Mouse (Mus musculus) stomach, embryonic 16.5 days (tissue): ENCODE measurements around the gene Polr3h. TPM values are rescaled to one million over a fixed set of nuclear protein-coding genes. Genes with fewer than 3 reads are reported as not detected.

ENCODE experiments used
- polyA plus RNA-seq: library from polyadenylated mRNA; unstranded; fragments of >200 nt; fragmentation: Nextera tagmentation; extraction: Ambion mirVana; gene quantifications from 2 replicates; pipeline ENCODE4 v1.2.1, GENCODE M21; 2015

The Polr3h gene
- polyA plus RNA-seq, 1 experiment from 2014 or later = 58.6 TPM

Other genes with a start within 250 kb of the Polr3h start
- 2.2 and 2.7 TPM in 2 replicates for gene Chadl, start 229.0 kb downstream of the Polr3h start, polyA plus RNA-seq
- gene Zc3h7b, start 181.2 kb downstream of the Polr3h start, polyA plus RNA-seq = 21.5 and 23.9 TPM in 2 replicates
- 95.8 and 98.5 TPM in 2 replicates for gene Rangap1, start 180.7 kb downstream of the Polr3h start, polyA plus RNA-seq
- gene Tef, start 123.8 kb downstream of the Polr3h start, polyA plus RNA-seq = 21.0 and 24.6 TPM in 2 replicates
- gene Tob2, start 67.4 kb downstream of the Polr3h start, polyA plus RNA-seq = 30.0 and 31.7 TPM in 2 replicates
- gene Phf5a, start 54.3 kb downstream of the Polr3h start, polyA plus RNA-seq = 112 and 120 TPM in 2 replicates
- gene Aco2, start 53.9 kb downstream of the Polr3h start, polyA plus RNA-seq = 190 and 200 TPM in 2 replicates
- 17.1 and 18.2 TPM in 2 replicates for gene Csdc2, start 10.5 kb upstream of the Polr3h start, polyA plus RNA-seq
- gene Pmm1, start 34.7 kb upstream of the Polr3h start, polyA plus RNA-seq = 31.5 and 32.9 TPM in 2 replicates
- gene 1700029P11Rik, start 54.3 kb upstream of the Polr3h start, polyA plus RNA-seq = not detected in 2 replicates
- gene Xrcc6, start 61.6 kb upstream of the Polr3h start, polyA plus RNA-seq = 71.9 and 72.2 TPM in 2 replicates
- gene Desi1, start 107.6 kb upstream of the Polr3h start, polyA plus RNA-seq = 18.6 and 19.8 TPM in 2 replicates
- 209 and 251 TPM in 2 replicates for gene Snu13, start 121.4 kb upstream of the Polr3h start, polyA plus RNA-seq
- gene 4930407I10Rik, start 132.9 kb upstream of the Polr3h start, polyA plus RNA-seq = not detected in 2 replicates
- gene Mei1, start 143.8 kb upstream of the Polr3h start, polyA plus RNA-seq = 0.03 TPM in 1 of 2 replicates, not detected in the other
- 15.9 and 17.2 TPM in 2 replicates for gene Ccdc134, start 201.7 kb upstream of the Polr3h start, polyA plus RNA-seq
- 161 and 169 TPM in 2 replicates for gene Srebf2, start 220.9 kb upstream of the Polr3h start, polyA plus RNA-seq